Mouse (Mus musculus) adrenal gland, adult 18-20 months (tissue): Measurements from ENCODE around the gene Wwc2. TPM values are rescaled to one million over a fixed set of nuclear protein-coding genes. Genes with fewer than 3 reads are reported as not detected.

Experiments used
- DNase-seq, 2 experiments: peaks; one replicate each; pipeline ENCODE4 v3.0.0; 2021 to 2022; ENCODE audit warnings: low spot score in 2 of 2
- long read RNA-seq, 2 experiments: library from polyadenylated mRNA; stranded (forward); transcript quantifications; one replicate each; pipeline ENCODE4 v2.0.0; 2021
- total RNA-seq, 2 experiments: library from RNA; stranded (reverse); gene quantifications; 1 replicate in 1 of 2; 2 replicates in 1 of 2; pipeline ENCODE4 v1.2.3; 2021

Wwc2 gene
- 10 to 100 TPM; 22.1 to 24.3 TPM for total RNA-seq
- long read RNA-seq, experiment 1, full-length matches to known transcripts = 14 of 22 reads
- long read RNA-seq, experiment 1, partial matches to known transcripts = 5 of 22 reads
- long read RNA-seq, experiment 1, other reads (novel, unspliced or antisense) = 3 of 22 reads
- long read RNA-seq, experiment 2, full-length matches to known transcripts = 32 of 56 reads
- long read RNA-seq, experiment 2, partial matches to known transcripts = 19 of 56 reads
- long read RNA-seq, experiment 2, other reads (novel, unspliced or antisense) = 5 of 56 reads

- DNase-seq = peak; percentile 74 to 78
Measured at GRCm38 (mm10) chr8:47990911-47991820, at the start of gene Wwc2. Gene Wwc2, minus strand, starts transcription at chr8:47990924.

GRCm38 (mm10) chr8:48038261-48038934, 47.7 kb upstream of the Wwc2 start:
- DNase-seq = no peak

- DNase-seq = no peak
Measured at GRCm38 (mm10) chr8:48032046-48032445, 41.3 kb upstream of the Wwc2 start.

GRCm38 (mm10) chr8:48030667-48031066, 39.9 kb upstream of the Wwc2 start:
- DNase-seq = no peak

GRCm38 (mm10) chr8:48026796-48027195, 36.1 kb upstream of the Wwc2 start:
- no peak for DNase-seq

GRCm38 (mm10) chr8:48023206-48023605, 32.5 kb upstream of the Wwc2 start:
- DNase-seq = no peak

- DNase-seq = no peak
Measured at GRCm38 (mm10) chr8:48019737-48020136, 29.0 kb upstream of the Wwc2 start.

- peak; percentile 82 to 83 for DNase-seq
Measured at GRCm38 (mm10) chr8:48016538-48016937, 25.8 kb upstream of the Wwc2 start.

GRCm38 (mm10) chr8:48014386-48014785, 23.7 kb upstream of the Wwc2 start:
- DNase-seq = peak in 1 of 2 experiments; percentile 6

- no peak for DNase-seq
Measured at GRCm38 (mm10) chr8:48013281-48013680, 22.6 kb upstream of the Wwc2 start.

GRCm38 (mm10) chr8:48011871-48012270, 21.1 kb upstream of the Wwc2 start:
- DNase-seq = no peak

- DNase-seq = no peak
Measured at GRCm38 (mm10) chr8:48010977-48011376, 20.3 kb upstream of the Wwc2 start.

GRCm38 (mm10) chr8:48009399-48009798, 18.7 kb upstream of the Wwc2 start:
- DNase-seq = no peak

GRCm38 (mm10) chr8:48008936-48009335, 18.2 kb upstream of the Wwc2 start:
- no peak for DNase-seq

- DNase-seq = no peak
Measured at GRCm38 (mm10) chr8:48006869-48007268, 16.1 kb upstream of the Wwc2 start.

- no peak for DNase-seq
Measured at GRCm38 (mm10) chr8:48002551-48002950, 11.8 kb upstream of the Wwc2 start.

- no peak for DNase-seq
Measured at GRCm38 (mm10) chr8:48001395-48001794, 10.7 kb upstream of the Wwc2 start.

GRCm38 (mm10) chr8:47996712-47997111, 6.0 kb upstream of the Wwc2 start:
- no peak for DNase-seq

- no peak for DNase-seq
Measured at GRCm38 (mm10) chr8:47996126-47996525, 5.4 kb upstream of the Wwc2 start.

GRCm38 (mm10) chr8:47995391-47995790, 4.7 kb upstream of the Wwc2 start:
- no peak for DNase-seq

GRCm38 (mm10) chr8:47994618-47995274, 4.0 kb upstream of the Wwc2 start:
- no peak for DNase-seq
